Mouse (Mus musculus) lung, embryonic 14.5 days (tissue): ENCODE measurements around the gene Unc5cl. TPM values are rescaled to one million over a fixed set of nuclear protein-coding genes. Genes with fewer than 3 reads are reported as not detected.
A peak's percentile ranks its signal among the peaks of the same experiment; 100 is the strongest.

Experiments
- ATAC-seq: fragments of 200-750 bp; cut with Nextera tagmentation; 2 replicates; pipeline ENCODE4 v1.8.0; 2017; ENCODE audit warnings: mild to moderate bottlenecking, moderate TSS enrichment, moderate library complexity; ENCODE audit not compliant: insufficient read depth
- DNase-seq: peaks from one replicate; pipeline ENCODE4 v3.0.0-alpha.2; 2015
- H3K27ac ChIP-seq: fragments of 300-500 bp; sonication (generic); 2 replicates; pipeline ENCODE4 v1.5.1; 2014; ENCODE audit warnings: low read depth, mild to moderate bottlenecking, moderate library complexity
- H3K27me3 ChIP-seq: fragments of 300-500 bp; sonication (generic); 2 replicates; pipeline ENCODE4 v1.6.1; 2014; ENCODE audit warnings: low read length, control low read depth; ENCODE audit not compliant: insufficient read depth
- H3K36me3 ChIP-seq: fragments of 300-500 bp; sonication (generic); 2 replicates; pipeline ENCODE4 v1.6.1; 2014; ENCODE audit warnings: control low read depth; ENCODE audit not compliant: insufficient read depth
- H3K4me1 ChIP-seq: fragments of 300-500 bp; sonication (generic); 2 replicates; pipeline ENCODE4 v1.6.1; 2014; ENCODE audit warnings: antibody characterized with exemption, control low read depth; ENCODE audit not compliant: insufficient read depth
- H3K4me2 ChIP-seq: fragments of 300-500 bp; sonication (generic); 2 replicates; pipeline ENCODE4 v1.6.1; 2014; ENCODE audit warnings: mild to moderate bottlenecking
- H3K4me3 ChIP-seq: fragments of 300-500 bp; sonication (generic); 2 replicates; pipeline ENCODE4 v1.5.1; 2014; ENCODE audit warnings: low read depth, low read length
- H3K9ac ChIP-seq: fragments of 300-500 bp; sonication (generic); 2 replicates; pipeline ENCODE4 v1.6.1; 2014
- H3K9me3 ChIP-seq: fragments of 300-500 bp; sonication (generic); 2 replicates; pipeline ENCODE4 v1.6.1; 2016; ENCODE audit warnings: low read depth, low read length, control low read depth
- CTCF ChIP-seq: IDR thresholded peaks from 2 replicates; pipeline ENCODE4 v1.5.1; 2016; ENCODE audit warnings: antibody characterized with exemption, low read depth
- WGBS: fragments of 180-500 bp; shearing (Covaris S2); extraction: QIAGEN DNeasy Blood & Tissue Kit; methylation state at CpG from one replicate; pipeline ENCODE4 v1.1.7; 2014; 5-methylcytosine and 5-hydroxymethylcytosine counted together
- polyA plus RNA-seq: library from polyadenylated mRNA; unstranded; fragments of >200 nt; fragmentation: Nextera tagmentation; extraction: Ambion mirVana; gene quantifications from 2 replicates; pipeline ENCODE4 v1.2.1, GENCODE M21; 2014

Gene Unc5cl
- polyA plus RNA-seq, 1 experiment from 2014 or later: 1.5 TPM

GRCm38 (mm10) chr17:48569656-48570055 is 115.0 kb downstream of the Unc5cl start:
- H3K9me3 ChIP-seq: no peaks in the 10 kb centered on the region
- ATAC-seq (no peak), DNase-seq (no peak)
- H3K4me2 ChIP-seq: no peak overlapping the region
- H3K4me3 ChIP-seq: no peak overlapping the region
- H3K27ac ChIP-seq: no peak overlapping the region
- TF ChIP-seq CTCF: no peak
- H3K4me1 ChIP-seq: 0 out of 2 replicates have a peak, but pooled peaks cover 2% of the 10 kb centered on the region
- no peaks in the 10 kb centered on the region for H3K36me3 ChIP-seq
- H3K9ac ChIP-seq: no peak overlapping the region
- WGBS: 79% methylated on average over 4 of the region's 4 CpGs
- no peaks in the 10 kb centered on the region for H3K27me3 ChIP-seq

DNA sequence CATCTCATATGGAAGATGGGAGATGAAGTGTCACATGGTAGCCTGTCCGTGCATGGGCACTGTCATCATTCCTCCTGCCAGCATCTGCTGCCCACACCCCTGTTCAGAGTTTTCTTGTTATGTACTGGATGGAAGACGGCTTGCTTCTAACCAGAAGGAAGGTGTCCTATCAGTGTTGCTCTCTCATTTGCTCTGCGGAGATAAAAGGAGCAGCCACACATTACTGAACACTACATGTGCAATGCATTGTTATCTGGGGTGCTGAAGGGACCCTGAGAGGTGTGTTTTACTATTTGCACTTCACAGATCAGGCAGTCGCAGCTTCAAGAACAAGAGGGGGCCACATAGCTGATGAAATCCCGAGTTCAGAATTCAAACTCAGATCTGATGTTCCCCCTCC is 126.5 kb downstream of the Unc5cl start:
- Histone ChIP-seq H3K4me3 (no peak overlapping the region), H3K4me1 (0 out of 2 replicates have a peak, but pooled peaks cover 3% of the 10 kb centered on the region), H3K36me3 (no peaks in the 10 kb centered on the region), H3K4me2 (no peak overlapping the region), H3K9me3 (no peaks in the 10 kb centered on the region), H3K27ac (no peak overlapping the region), H3K27me3 (no peaks in the 10 kb centered on the region), H3K9ac (no peak overlapping the region)
- WGBS: 67% methylated on average over 5 of the region's 5 CpGs
- ATAC-seq: no peak
- TF ChIP-seq CTCF: no peak
- DNase-seq: no peak

DNA sequence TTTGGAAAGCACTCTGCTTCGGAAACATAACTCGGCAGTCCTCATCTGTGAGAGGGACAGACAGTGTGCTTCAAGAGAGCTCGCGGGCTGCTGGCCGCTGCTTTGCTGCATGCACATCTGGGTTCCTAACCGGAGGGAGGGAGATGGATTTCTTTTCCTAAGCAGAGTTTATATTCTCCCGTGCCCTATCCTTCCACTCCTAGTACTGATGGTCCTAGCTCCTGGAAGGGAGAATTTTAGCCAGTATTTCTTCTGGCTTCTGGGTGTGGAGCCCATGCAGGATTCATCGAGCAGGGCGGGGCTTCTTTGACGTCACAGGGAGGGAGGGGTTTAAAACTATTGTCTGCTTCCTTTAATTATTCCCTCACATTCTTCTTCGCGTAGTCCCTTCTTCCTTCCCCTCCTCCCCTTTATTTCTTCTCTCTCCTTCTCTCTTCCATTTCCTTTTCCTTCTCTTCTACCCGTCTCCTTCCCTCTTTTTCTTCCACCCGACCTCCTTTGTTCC is 127.8 kb downstream of the Unc5cl start:
- H3K9me3 ChIP-seq: no peaks in the 10 kb centered on the region
- no peak overlapping the region for H3K27ac ChIP-seq
- peak overlapping the region; percentile 39; the same call in 1 of the 2 replicates for H3K4me2 ChIP-seq
- no peak for TF ChIP-seq CTCF
- ATAC-seq (no peak), DNase-seq (peak; percentile 27)
- WGBS: 42% methylated on average over 14 of the region's 14 CpGs
- H3K9ac ChIP-seq: no peak overlapping the region
- H3K4me3 ChIP-seq: no peak overlapping the region
- no peaks in the 10 kb centered on the region for H3K36me3 ChIP-seq
- no peaks in the 10 kb centered on the region for H3K27me3 ChIP-seq
- H3K4me1 ChIP-seq: 0 out of 2 replicates have a peak, but pooled peaks cover 5% of the 10 kb centered on the region

- H3K36me3 ChIP-seq: no peaks in the 10 kb centered on the region
These were observed 128.7 kb downstream of the Unc5cl start for GRCm38 (mm10) chr17:48583401-48583800.

GRCm38 (mm10) chr17:48585902-48586359 is 131.2 kb downstream of the Unc5cl start:
- 4% methylated on average over 14 of the region's 14 CpGs for WGBS
- DNase-seq: peak; percentile 53
- no peak overlapping the region for H3K27ac ChIP-seq
- TF ChIP-seq CTCF: no peak
- peak; percentile 75 for ATAC-seq
- no peaks in the 10 kb centered on the region for H3K9me3 ChIP-seq
- peak overlapping the region; percentile 59 for H3K4me2 ChIP-seq
- H3K27me3 ChIP-seq: no peaks in the 10 kb centered on the region
- 0 out of 2 replicates have a peak, but pooled peaks cover 5% of the 10 kb centered on the region for H3K4me1 ChIP-seq
- no peaks in the 10 kb centered on the region for H3K36me3 ChIP-seq
- H3K4me3 ChIP-seq: peak overlapping the region; percentile 27
- 0 out of 2 replicates have a peak overlapping the region, but pooled peaks have one; percentile 30 for H3K9ac ChIP-seq

More at GRCm38 (mm10) chr17:48583401-48583800, 128.7 kb downstream of the Unc5cl start:
- DNase-seq (no peak), ATAC-seq (no peak)
- Histone ChIP-seq H3K4me1 (0 out of 2 replicates have a peak, but pooled peaks cover 5% of the 10 kb centered on the region), H3K4me3 (no peak overlapping the region), H3K9ac (no peak overlapping the region), H3K9me3 (no peaks in the 10 kb centered on the region), H3K27me3 (no peaks in the 10 kb centered on the region), H3K27ac (no peak overlapping the region), H3K4me2 (no peak overlapping the region)
- TF ChIP-seq CTCF: no peak
- 71% methylated on average over 11 of the region's 11 CpGs for WGBS

DNA sequence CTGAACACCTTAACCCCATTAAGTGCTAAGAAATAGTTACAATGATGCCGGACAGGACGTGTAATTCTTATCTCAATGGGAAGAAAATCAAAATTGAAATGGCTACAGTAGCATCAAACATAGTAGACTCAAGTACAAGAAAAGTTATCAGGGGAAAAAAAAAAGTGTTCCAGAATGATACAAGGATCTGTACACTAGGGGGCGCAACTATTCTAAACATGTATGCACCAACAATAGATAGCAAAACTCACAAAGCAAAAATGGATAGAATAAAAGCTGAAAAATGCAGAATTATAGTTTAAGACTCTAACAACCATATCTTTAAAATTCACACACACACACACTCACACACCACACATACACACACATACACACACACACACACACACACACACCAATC is 134.0 kb downstream of the Unc5cl start:
- peak; percentile 55 for TF ChIP-seq CTCF
- ATAC-seq (no peak), DNase-seq (peak; percentile 69)
- H3K27ac ChIP-seq: no peak overlapping the region
- H3K4me2 ChIP-seq: no peak overlapping the region
- no peaks in the 10 kb centered on the region; the same call in 1 of the 2 replicates for H3K9me3 ChIP-seq
- no peak overlapping the region for H3K9ac ChIP-seq
- no peak overlapping the region for H3K4me3 ChIP-seq
- no peaks in the 10 kb centered on the region for H3K36me3 ChIP-seq
- 0 out of 2 replicates have a peak, but pooled peaks cover 5% of the 10 kb centered on the region for H3K4me1 ChIP-seq
- WGBS: 39% methylated on average over 3 of the region's 3 CpGs
- no peaks in the 10 kb centered on the region for H3K27me3 ChIP-seq

Other genes with a start within 250 kb of the Unc5cl start
- gene Trem1, start 222.1 kb upstream of the Unc5cl start, polyA plus RNA-seq: 0.14 TPM in 1 of 2 replicates, not detected in the other
- 0.25 and 0.45 TPM in 2 replicates for gene Trem3, start 207.1 kb upstream of the Unc5cl start, polyA plus RNA-seq
- gene Treml4, start 190.6 kb upstream of the Unc5cl start, polyA plus RNA-seq: 0.13 TPM in 1 of 2 replicates, not detected in the other
- 0.12 and 0.43 TPM in 2 replicates for gene Treml2, start 155.4 kb upstream of the Unc5cl start, polyA plus RNA-seq
- 0.26 and 0.33 TPM in 2 replicates for gene B430306N03Rik, start 138.8 kb upstream of the Unc5cl start, polyA plus RNA-seq
- gene Trem2, start 108.5 kb upstream of the Unc5cl start, polyA plus RNA-seq: 6.2 and 6.5 TPM in 2 replicates
- gene Treml1, start 95.0 kb upstream of the Unc5cl start, polyA plus RNA-seq: 2.5 and 3.1 TPM in 2 replicates
- 30.3 and 30.5 TPM in 2 replicates for gene Nfya, start 45.0 kb upstream of the Unc5cl start, polyA plus RNA-seq
- gene Oard1, start 44.9 kb upstream of the Unc5cl start, polyA plus RNA-seq: 75.2 and 77.9 TPM in 2 replicates
- gene Apobec2, start 22.0 kb upstream of the Unc5cl start, polyA plus RNA-seq: 1.3 and 5.6 TPM in 2 replicates
- gene Tspo2, start 3.4 kb upstream of the Unc5cl start, polyA plus RNA-seq: 1.5 and 1.9 TPM in 2 replicates